Mouse (Mus musculus) embryonic facial prominence, embryonic 14.5 days (tissue): ENCODE data around the gene Pask. TPM values are rescaled to one million over a fixed set of nuclear protein-coding genes. Genes with fewer than 3 reads are reported as not detected.

Source experiments
- ATAC-seq: fragments of 200-750 bp; cut with Nextera tagmentation; 2 replicates; pipeline ENCODE4 v1.8.0; 2017; ENCODE audit warnings: low read depth, moderate number of reproducible peaks, moderate TSS enrichment
- DNase-seq: peaks from one replicate; pipeline ENCODE4 v3.0.0-alpha.2; 2015; ENCODE audit warnings: low spot score
- H3K27ac ChIP-seq: fragments of 300-500 bp; sonication (generic); replicated peaks from 2 replicates; pipeline ENCODE4 v1.5.1; 2014; ENCODE audit warnings: low read depth, mild to moderate bottlenecking, low read length, moderate library complexity
- H3K27me3 ChIP-seq: fragments of 300-500 bp; sonication (generic); replicated peaks from 2 replicates; pipeline ENCODE4 v1.6.1; 2014; ENCODE audit warnings: low read length; ENCODE audit not compliant: control insufficient read depth, insufficient read depth
- H3K36me3 ChIP-seq: fragments of 300-500 bp; sonication (generic); 2 replicates; pipeline ENCODE4 v1.6.1; 2014; ENCODE audit warnings: low read length, mixed read lengths; ENCODE audit not compliant: control insufficient read depth, insufficient read depth
- H3K4me1 ChIP-seq: fragments of 300-500 bp; sonication (generic); 2 replicates; pipeline ENCODE4 v1.6.1; 2014; ENCODE audit warnings: antibody characterized with exemption, low read length; ENCODE audit not compliant: control insufficient read depth, insufficient read depth
- H3K4me2 ChIP-seq: fragments of 300-500 bp; sonication (generic); 2 replicates; pipeline ENCODE4 v1.6.1; 2014; ENCODE audit warnings: low read depth, mild to moderate bottlenecking, low read length, moderate library complexity, mixed read lengths
- H3K4me3 ChIP-seq: fragments of 300-500 bp; sonication (generic); 2 replicates; pipeline ENCODE4 v1.5.1; 2014; ENCODE audit warnings: low read depth, mild to moderate bottlenecking, low read length
- H3K9ac ChIP-seq: fragments of 300-500 bp; sonication (generic); 2 replicates; pipeline ENCODE4 v1.6.1; 2014; ENCODE audit warnings: low read depth, mild to moderate bottlenecking, low read length, moderate library complexity, mixed read lengths
- H3K9me3 ChIP-seq: fragments of 300-500 bp; sonication (generic); 2 replicates; pipeline ENCODE4 v1.6.1; 2016; ENCODE audit warnings: low read length; ENCODE audit not compliant: control insufficient read depth
- WGBS: fragments of 180-500 bp; shearing (Covaris S2); extraction: QIAGEN DNeasy Blood & Tissue Kit; methylation state at CpG from one replicate; pipeline ENCODE4 v1.1.7; 2014; 5-methylcytosine and 5-hydroxymethylcytosine counted together
- polyA plus RNA-seq: library from polyadenylated mRNA; unstranded; fragments of >200 nt; fragmentation: Nextera tagmentation; extraction: Ambion mirVana; gene quantifications from 2 replicates; pipeline ENCODE4 v1.2.1, GENCODE M21; 2014

Gene Pask
- polyA plus RNA-seq = 11.3 and 12.8 TPM in 2 replicates

DNA sequence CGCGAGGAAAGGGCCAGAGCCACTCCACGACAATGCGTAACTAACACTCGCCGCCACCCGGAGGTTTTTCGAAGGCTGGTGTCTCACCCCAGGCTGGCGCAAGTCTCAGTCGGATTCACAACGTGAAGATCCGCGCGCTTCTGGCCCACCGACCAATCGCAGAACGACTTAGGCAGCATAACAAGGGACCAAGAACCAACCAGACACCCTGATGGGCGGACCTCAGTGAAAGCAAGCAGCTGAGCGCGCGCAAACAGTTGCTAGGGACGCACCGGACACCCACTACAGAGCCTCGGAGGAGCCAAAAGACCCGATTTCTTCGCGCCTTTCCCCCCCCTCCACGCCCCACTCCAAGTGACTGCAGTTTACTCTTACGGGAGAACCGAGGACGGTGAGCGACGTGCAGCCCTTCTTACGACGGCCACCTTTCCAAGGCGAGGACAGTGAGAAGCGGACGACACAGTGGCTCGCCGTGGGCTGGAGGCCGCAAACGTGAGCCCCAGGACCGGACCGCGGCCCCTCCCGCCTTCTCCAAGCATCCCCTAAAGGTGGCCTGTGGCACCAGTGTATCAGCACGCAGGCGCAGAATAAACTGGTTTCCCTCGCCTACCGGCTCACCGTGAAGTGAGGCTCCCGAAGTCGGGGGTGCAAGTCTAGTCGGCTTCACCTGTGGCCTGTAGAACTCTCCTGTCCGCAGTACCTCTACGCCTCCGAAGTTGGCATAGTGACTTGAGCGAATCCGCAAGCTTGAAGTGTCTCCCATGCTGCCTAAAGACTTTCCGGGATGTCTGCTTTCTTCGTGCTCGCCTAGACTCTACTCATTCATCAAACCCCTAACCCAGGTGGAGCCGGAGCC, at the start of gene Pask, which contains the start of gene Ppp1r7:
Pask (minus strand) TSS at position 835 of the 856 bp plus-strand sequence.
Ppp1r7 (plus strand) TSS at position 207 of the 856 bp plus-strand sequence.
- ATAC-seq (peak; percentile 98), DNase-seq (peak; percentile 99)
- H3K27me3 ChIP-seq = no peaks in the 10 kb centered on the region
- peak within 1 kb of the TSS; percentile 90 for H3K4me2 ChIP-seq
- no peaks in the 10 kb centered on the region for H3K9me3 ChIP-seq
- H3K4me3 ChIP-seq = peak within 1 kb of the TSS; percentile 95
- H3K36me3 ChIP-seq = peaks cover 10% of the 10 kb centered on the region; the same call in 1 of the 2 replicates
- H3K4me1 ChIP-seq = peaks cover 7% of the 10 kb centered on the region
- H3K9ac ChIP-seq = peak within 1 kb of the TSS; percentile 83
- peak within 1 kb of the TSS; percentile 65 for H3K27ac ChIP-seq
- WGBS = under 1% methylated on average over 57 of the region's 63 CpGs

- Histone ChIP-seq H3K4me1 (no peaks in the 10 kb centered on the region), H3K4me3 (no peak overlapping the region), H3K9ac (no peak overlapping the region), H3K4me2 (no peak overlapping the region), H3K27me3 (no peaks in the 10 kb centered on the region), H3K9me3 (no peaks in the 10 kb centered on the region), H3K27ac (no peak overlapping the region), H3K36me3 (no peaks in the 10 kb centered on the region)
- DNase-seq (no peak), ATAC-seq (no peak)
- WGBS = 65% methylated on average over 2 of the region's 2 CpGs
Measured at GRCm38 (mm10) chr1:93388906-93389305, 45.6 kb upstream of the Pask start.

DNA sequence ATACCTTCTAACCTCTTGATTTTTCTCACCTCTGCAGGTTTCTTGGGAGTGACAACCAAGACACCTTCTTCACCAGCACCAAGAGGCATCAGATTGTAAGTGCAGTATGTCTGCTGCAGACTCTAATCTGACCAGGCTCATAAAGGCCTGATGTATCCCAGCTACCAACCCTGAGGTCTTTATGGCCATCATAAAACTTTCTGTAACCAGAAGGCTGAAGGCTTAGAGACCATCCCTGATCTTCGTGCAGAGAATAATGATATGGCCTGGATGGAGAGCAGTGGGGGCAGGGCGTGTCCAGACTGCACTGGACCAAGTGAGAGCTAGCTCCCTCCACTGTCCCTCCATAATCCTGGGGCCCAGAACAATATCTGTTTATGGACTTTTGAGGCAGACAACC, 43.9 kb upstream of the Pask start:
- Histone ChIP-seq H3K9ac (no peak overlapping the region), H3K4me1 (no peaks in the 10 kb centered on the region), H3K36me3 (no peaks in the 10 kb centered on the region), H3K4me3 (no peak overlapping the region), H3K27ac (no peak overlapping the region), H3K27me3 (no peaks in the 10 kb centered on the region), H3K9me3 (no peaks in the 10 kb centered on the region), H3K4me2 (no peak overlapping the region)
- WGBS = 87% methylated on average over 2 of the region's 2 CpGs
- no peak for ATAC-seq
- no peak for DNase-seq

DNA sequence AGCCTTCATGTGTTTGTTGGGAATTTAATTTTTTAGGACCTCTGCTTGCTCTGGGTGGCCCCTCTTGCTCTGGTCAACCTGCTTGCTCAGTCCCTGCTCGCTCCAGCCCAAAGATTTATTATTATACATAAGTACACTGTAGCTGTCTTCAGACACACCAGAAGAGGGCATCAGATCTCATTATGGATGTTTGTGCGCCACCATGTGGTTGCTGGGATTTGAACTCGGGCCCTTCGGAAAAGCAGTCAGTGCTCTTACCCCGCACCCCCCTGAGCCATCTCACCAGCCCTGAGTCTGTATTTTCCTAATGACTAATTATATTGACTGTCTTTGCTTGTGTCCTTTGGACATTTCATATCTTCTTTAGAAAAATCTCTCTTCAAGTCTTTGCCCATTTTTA, 35.8 kb upstream of the Pask start:
- no peak overlapping the region for H3K4me2 ChIP-seq
- no peaks in the 10 kb centered on the region; the same call in 1 of the 2 replicates for H3K27me3 ChIP-seq
- H3K4me1 ChIP-seq = no peaks in the 10 kb centered on the region
- no peak for ATAC-seq
- no peaks in the 10 kb centered on the region for H3K36me3 ChIP-seq
- no peak for DNase-seq
- no peak overlapping the region for H3K4me3 ChIP-seq
- no peak overlapping the region for H3K9ac ChIP-seq
- 74% methylated on average over 5 of the region's 5 CpGs for WGBS
- no peaks in the 10 kb centered on the region for H3K9me3 ChIP-seq
- no peak overlapping the region for H3K27ac ChIP-seq

DNA sequence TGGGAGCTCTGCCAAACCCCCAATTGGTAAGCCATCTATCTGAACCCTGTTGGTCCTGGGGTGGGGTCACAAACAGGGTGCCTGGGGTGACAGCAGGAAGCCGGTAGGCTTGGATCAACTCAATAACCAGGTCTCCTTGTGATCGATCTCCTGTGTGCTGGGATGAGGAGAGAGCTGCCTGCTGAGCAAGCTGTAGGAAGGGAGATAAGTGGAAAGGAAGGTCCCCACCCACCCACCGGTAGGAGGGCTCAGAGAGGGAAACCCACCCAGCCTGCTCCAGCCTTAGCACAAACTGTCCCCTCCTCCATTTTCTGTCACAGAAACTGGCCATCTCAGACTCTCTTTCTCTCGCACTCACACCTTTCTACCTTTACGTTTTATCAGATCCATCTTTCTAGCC, 34.0 kb upstream of the Pask start:
- no peak for DNase-seq
- no peak for ATAC-seq
- Histone ChIP-seq H3K4me2 (no peak overlapping the region), H3K27ac (no peak overlapping the region), H3K4me1 (no peaks in the 10 kb centered on the region), H3K36me3 (no peaks in the 10 kb centered on the region), H3K9ac (no peak overlapping the region), H3K27me3 (no peaks in the 10 kb centered on the region; the same call in 1 of the 2 replicates), H3K9me3 (no peaks in the 10 kb centered on the region), H3K4me3 (no peak overlapping the region)
- WGBS = 74% methylated on average over 4 of the region's 5 CpGs

- Histone ChIP-seq H3K4me2 (no peak within 1 kb of the TSS), H3K27me3 (no peaks in the 10 kb centered on the region; the same call in 1 of the 2 replicates), H3K9me3 (no peaks in the 10 kb centered on the region), H3K36me3 (no peaks in the 10 kb centered on the region), H3K4me3 (no peak within 1 kb of the TSS), H3K4me1 (no peaks in the 10 kb centered on the region), H3K27ac (no peak within 1 kb of the TSS), H3K9ac (no peak within 1 kb of the TSS; the same call in 1 of the 2 replicates)
- ATAC-seq (no peak), DNase-seq (peak; percentile 1)
- 75% methylated on average over 4 of the region's 4 CpGs for WGBS
Measured at GRCm38 (mm10) chr1:93373665-93374064, 30.4 kb upstream of the Pask start, which contains the start of gene Ano7. Ano7 (plus strand) TSS chr1:93373930.

DNA sequence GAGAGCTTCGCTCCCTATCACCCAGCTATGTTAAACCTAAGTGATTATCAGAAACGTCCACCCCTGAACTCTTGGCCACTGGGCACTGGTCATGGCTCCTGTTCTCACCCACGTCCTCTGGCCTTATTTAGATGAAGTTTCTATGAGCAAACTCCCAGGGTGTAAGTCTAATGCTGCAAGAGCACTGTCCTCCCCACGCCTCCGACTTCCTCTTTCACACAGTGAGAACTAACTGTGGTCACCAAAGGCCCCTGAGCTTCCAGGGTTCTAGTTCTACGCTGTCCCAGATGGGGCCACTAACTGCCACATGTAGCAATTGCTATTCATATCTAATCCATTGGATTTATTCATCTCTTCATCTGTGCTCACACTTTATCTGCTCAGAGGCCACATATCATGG, 22.4 kb upstream of the Pask start:
- peaks cover 67% of the 10 kb centered on the region for H3K36me3 ChIP-seq
- H3K27ac ChIP-seq = no peak overlapping the region
- DNase-seq (no peak), ATAC-seq (no peak)
- H3K9ac ChIP-seq = no peak overlapping the region
- no peaks in the 10 kb centered on the region for H3K4me1 ChIP-seq
- 93% methylated on average over 6 of the region's 6 CpGs for WGBS
- no peak overlapping the region for H3K4me2 ChIP-seq
- no peaks in the 10 kb centered on the region for H3K27me3 ChIP-seq
- no peak overlapping the region for H3K4me3 ChIP-seq
- no peaks in the 10 kb centered on the region for H3K9me3 ChIP-seq

- H3K4me3 ChIP-seq = no peak overlapping the region
- H3K4me2 ChIP-seq = no peak overlapping the region
- ATAC-seq (no peak), DNase-seq (no peak)
- WGBS = 77% methylated on average over 4 of the region's 4 CpGs
- H3K4me1 ChIP-seq = no peaks in the 10 kb centered on the region
- no peaks in the 10 kb centered on the region for H3K9me3 ChIP-seq
- H3K27ac ChIP-seq = no peak overlapping the region
- peaks cover 91% of the 10 kb centered on the region for H3K36me3 ChIP-seq
- H3K9ac ChIP-seq = no peak overlapping the region
- H3K27me3 ChIP-seq = no peaks in the 10 kb centered on the region
Measured at GRCm38 (mm10) chr1:93362661-93363060, 19.4 kb upstream of the Pask start.
